Mouse (Mus musculus) frontal cortex, postnatal 14 days (tissue): ENCODE measurements at regions not wholly inside any gene's neighbourhood (a gene's known extent, or its start where the extent isn't known, plus 50 kb on each side); places are given as distances from the start of the nearest gene placed in this dataset.

Experiments used
- DNase-seq, 2 experiments: peaks; one replicate each; pipeline ENCODE4 v3.0.0; 2022; ENCODE audit warnings: low spot score in 2 of 2

DNA sequence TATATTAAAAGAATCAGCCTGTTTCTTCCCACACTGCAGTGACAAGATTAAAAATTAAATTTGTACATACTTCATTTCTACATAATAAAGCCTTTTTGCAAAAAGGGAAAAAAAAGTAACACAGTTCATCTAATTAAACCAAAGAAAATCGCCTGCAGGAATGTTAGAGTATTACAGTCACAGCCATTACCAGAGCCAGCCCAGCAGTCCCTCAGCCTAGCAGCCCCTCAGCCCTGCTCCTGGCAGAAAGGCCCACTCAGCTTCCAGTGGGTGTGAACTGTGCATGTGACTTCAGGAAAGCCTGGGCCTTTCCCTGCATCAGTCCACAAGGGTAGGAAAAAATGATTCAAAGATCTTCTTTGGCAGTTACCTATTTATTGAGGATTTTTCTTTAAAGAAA is 256.8 kb upstream of the 3110018I06Rik start:
- no peak for DNase-seq

- DNase-seq, result no peak
Measured at GRCm38 (mm10) chr12:107250747-107251470, 237.5 kb upstream of the 3110018I06Rik start.

- no peak for DNase-seq
Measured at GRCm38 (mm10) chr12:107251981-107252380, 236.5 kb upstream of the 3110018I06Rik start.

GRCm38 (mm10) chr12:107262076-107262475 is 226.4 kb upstream of the 3110018I06Rik start:
- no peak for DNase-seq

DNA sequence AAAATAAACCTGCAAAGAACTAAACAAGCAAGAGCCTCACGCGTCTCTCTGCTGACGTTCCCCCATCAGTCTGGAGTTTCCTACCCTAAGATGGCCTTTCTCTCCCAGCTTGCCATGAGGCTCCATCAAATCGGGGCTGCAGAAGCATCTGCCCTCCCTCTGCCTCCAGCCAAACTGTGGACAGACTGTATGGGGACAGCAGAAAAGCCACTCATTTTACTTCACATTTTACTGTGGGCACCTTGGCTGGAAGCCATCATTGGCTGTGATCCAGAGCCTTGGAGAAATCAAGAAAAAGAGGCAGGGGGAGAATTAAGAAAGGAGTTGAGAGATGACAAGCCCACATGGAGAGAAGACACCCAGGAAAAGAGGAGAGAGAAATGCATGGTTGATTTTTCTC is 225.9 kb upstream of the 3110018I06Rik start:
- DNase-seq, result no peak

DNA sequence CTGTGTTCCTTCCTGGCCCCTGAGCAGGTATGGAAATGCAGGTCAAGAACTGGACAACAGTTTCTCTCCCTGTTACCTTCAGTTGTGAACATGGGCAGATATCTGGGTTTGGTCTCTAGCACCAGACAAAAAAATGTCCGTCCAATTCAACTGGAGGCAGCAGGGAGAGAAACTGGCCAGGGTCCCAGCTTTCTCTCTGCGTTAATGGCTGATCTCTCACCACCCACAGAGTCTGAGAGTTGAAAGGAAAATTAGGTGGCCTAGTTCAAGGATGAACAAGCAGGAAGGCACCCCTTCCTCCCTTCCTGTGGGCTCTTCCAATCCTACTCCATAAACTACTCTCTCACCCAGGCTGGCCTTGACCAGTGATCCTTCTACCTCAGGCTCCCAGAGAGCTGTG is 221.7 kb upstream of the 3110018I06Rik start:
- no peak for DNase-seq

GRCm38 (mm10) chr12:107285622-107286021 is 202.8 kb upstream of the 3110018I06Rik start:
- no peak for DNase-seq

DNA sequence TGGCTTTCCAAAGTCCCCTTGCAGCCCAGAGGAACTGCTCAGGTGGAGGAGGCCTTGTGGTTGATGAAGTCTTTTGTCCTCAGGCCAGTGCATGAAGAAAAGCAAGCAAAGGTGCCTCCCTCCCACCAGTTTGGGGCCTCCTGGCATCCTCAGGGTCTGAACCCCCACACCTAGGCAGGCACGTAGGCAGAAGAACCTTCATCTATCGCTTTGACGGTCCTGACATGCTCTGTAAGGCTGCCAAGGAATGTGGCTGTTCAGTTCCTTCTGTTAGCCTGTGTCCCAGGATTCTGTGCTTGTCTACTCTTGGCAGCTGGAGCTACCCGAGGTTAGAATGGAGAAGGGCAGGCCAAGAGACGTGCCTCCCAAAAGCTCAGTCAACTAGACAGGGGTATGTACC is 197.1 kb upstream of the 3110018I06Rik start:
- no peak for DNase-seq

DNA sequence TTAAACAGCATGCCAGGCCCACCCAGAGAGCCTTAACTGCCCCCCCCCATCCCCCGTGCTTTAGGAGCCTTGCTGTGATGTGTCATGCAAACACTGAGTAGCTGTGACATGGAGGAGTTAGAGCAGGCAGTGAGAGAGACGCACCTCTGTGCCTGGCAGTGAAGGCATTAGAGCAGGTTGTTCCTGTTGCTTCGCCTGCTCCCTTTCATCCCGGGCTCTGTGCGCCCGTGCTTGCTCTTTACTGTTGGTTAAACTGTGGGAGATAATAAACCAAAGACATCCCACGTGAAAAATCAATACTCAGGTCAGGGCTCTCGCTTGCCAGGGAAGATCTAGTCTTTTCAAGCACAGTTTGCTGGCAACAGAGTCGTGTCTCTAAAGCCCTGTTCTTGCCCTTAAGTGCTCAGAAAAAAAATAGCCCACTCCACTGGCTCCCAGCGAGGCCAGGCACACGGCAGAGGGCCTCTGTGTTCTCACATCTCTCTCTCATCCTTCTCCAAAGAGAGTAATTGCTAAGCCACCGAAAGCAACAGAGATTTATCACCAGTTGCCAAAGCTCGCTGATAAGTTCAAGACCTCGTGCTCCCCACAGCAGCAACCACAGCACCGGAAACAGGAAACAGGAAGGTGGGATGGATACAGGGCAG is 181.2 kb upstream of the 3110018I06Rik start:
- DNase-seq, result no peak

DNA sequence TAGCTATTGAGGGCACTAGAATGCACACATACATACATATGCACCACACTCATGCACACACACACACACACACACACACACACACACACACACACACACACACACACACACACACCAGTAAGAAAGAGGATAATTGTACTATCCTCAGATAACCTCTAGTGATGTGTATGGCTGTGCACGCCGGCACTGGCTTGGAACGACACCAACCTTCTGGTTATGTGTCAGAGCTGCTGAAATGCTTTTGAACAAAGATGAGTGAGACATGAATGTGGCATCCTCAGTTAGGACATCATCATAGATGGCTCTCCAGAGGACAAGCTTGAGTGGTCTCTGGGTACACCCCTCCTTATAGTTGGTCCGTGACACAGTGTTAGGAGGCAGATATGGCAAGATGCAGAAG is 173.0 kb upstream of the 3110018I06Rik start:
- DNase-seq, result no peak

DNA sequence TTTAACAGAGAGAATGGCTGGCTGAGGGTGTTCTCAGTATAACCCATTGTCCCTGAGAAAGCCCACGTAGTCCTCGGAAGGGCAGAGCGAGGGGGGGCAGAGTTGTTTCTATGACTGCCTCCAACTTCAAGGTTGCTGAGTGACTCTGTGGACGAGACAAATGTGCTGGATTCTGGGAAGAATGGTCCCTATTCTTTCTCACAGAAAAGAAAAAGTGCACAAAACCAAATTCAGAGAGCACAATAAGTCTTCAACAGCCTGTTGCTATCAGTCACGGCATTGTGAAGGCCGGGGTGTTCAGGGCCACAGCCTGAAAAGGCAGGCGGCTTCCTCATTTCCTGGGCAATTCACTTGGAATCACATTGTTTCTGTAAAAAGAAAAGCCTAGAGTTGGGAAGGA is 165.6 kb upstream of the 3110018I06Rik start:
- no peak for DNase-seq

- no peak for DNase-seq
Measured at GRCm38 (mm10) chr12:107326101-107326500, 162.3 kb upstream of the 3110018I06Rik start.

DNA sequence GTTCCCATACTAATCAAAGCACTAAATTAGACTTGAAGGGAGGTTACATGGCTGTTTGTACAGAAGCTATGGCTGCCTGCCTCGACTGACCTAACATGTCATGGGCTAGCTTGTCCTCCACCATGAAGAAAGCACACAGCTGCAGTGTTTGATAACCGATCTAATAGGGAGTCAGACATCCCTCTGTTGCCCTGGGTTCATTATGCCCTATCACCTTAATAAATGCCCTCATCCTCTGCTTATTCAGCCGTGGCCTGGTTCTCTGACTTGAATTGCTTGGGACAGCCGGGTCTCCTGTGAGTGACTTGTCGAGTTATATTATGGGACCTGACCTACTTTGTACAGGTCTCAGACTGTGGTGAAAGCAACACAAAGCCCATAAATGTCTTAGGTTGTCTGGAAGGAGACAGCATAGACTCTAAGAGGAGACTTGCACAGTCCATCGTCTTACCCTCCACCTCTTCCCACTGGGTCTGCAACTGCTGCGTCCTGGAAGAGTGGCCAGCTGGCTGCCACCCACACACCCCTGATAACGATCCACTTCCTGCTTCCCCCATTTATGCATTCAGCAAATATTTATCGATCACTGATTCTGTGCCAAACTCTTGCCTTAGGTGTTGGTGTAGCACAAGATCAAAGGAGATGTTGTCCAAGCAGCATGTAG is 161.2 kb upstream of the 3110018I06Rik start:
- DNase-seq, result no peak

- DNase-seq, result no peak
Measured at GRCm38 (mm10) chr12:107328986-107329385, 159.4 kb upstream of the 3110018I06Rik start.

DNA sequence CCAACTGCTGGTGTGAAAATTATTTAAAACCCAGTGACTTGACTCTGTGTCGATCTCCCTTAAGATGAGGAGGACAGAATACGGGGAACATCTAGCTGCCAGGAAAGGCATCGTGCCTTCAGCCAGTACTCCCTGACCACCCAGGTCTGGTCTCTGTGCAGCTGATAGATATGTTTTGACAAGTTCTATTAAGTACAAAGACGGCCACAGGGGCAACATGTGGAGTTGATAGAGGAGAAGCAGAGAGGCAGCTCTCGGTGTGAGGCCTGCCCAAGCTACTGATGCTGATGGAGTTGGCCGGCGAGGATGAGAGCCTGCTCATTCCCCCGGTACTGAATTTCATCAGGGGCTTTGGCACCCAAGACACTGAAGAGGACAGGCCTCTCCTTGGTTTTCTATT is 154.1 kb upstream of the 3110018I06Rik start:
- no peak for DNase-seq

- DNase-seq, result peak in 1 of 2 experiments; percentile 6
Measured at GRCm38 (mm10) chr12:107335106-107335505, 153.3 kb upstream of the 3110018I06Rik start.

DNA sequence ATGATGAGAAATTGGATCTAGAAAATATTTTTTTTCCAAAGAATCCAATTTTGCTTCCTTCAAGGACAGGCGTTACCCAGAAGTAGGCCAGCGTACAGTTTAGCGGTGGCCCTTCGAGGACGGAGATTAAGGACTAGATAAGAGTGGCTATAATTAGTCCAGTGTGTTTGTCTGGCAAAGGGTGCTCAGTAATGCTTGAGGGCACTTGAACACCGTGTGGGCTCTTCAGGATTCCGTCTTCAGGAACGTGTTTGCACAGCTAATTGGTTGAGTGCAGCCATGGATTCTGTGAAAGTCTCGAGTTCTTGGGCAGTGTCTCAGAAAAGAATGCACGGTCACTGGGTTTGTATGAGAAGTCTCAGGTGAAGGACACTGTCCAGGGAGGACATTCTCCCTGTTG is 149.7 kb upstream of the 3110018I06Rik start:
- no peak for DNase-seq

DNA sequence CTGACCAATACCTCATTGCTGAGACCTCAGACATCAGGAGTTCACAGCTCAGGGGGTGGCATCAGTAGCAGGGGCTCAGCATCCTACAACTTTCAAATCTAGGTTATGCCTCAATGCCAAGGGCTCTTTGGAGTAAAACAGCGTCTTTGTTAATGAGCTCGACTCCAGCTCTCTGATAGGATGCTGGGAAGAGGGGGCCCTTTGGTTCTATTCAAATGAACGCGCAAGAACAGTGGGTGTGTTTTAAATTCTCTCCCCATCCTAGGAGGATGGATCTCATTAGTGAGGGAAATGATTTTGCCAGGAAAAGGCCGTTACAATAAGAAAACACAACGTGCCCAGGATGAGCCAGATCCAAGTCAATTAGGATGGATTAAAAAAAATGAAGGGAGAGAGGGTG is 132.2 kb upstream of the 3110018I06Rik start:
- no peak for DNase-seq

- no peak for DNase-seq
Measured at GRCm38 (mm10) chr12:107356974-107357373, 131.5 kb upstream of the 3110018I06Rik start.

DNA sequence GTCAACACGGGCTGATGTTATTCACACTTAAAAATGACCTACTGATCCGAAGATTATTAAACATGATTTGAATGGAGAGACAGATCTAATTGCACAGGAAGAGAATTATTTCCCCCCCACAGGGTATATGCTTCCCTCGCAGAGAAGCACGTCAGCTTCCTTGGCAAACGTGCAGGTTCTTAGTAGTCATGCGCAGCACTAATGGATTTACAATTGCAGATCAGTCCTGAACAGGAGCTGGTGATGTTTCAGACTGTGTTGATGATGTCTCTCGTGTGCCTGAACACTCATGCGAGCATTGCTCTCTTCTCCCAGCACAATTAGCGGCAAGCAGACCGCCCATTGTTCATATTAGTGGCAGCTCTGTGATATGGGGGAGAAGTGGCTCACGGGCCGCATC is 127.9 kb upstream of the 3110018I06Rik start:
- DNase-seq, result no peak

- DNase-seq, result no peak
Measured at GRCm38 (mm10) chr12:107361606-107362005, 126.8 kb upstream of the 3110018I06Rik start.

- no peak for DNase-seq
Measured at GRCm38 (mm10) chr12:107362120-107362519, 126.3 kb upstream of the 3110018I06Rik start.

DNA sequence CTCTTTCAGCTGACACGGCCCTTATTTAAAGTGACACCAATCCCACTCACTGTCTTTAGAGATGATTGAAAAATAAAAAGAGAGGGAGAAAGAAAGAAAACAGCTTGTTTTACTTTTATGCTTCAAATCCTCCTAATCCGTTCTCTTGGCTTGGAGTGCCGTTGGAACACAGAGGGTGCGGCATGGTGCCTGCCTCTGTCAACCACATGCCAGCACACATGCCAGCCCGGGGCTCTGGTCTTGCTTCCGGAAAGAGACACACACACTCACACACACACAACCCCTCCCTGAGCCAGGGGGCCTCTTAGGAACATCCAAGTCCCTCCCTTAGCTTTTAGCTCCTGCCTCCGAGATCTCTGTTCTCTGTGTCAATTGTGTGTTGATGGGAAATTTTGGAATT is 116.2 kb upstream of the 3110018I06Rik start:
- no peak for DNase-seq
